Comparison of ENCODE assay signal across 9 mouse cellular contexts in genomic region chr8:122269404-122269803, GRCm38 (mm10). TPM values are rescaled to one million over a fixed set of nuclear protein-coding genes. Genes with fewer than 3 reads are reported as not detected.
DNase-seq lines count a peak whose midpoint lies in the region; ATAC-seq and TF ChIP-seq lines count a peak whose summit lies in the region.
"Had no signal": no experiment of that assay in that cellular context is flagged by ENCODE, and none has a peak within 500 bp of the region (broad histone marks: within the 10 kb centered on the region; RNA-seq: fewer than 3 reads in every experiment).

No protein-coding gene starts in this region.

- ATAC-seq in intestine, postnatal 0 days, result peak; percentile 55
- peak; percentile 17; the same call in 1 of the 2 replicates for ATAC-seq in limb, embryonic 11.5 days (ENCODE audit: insufficient number of reproducible peaks, low FRiP score, low TSS enrichment, low read depth)
- ATAC-seq in midbrain, embryonic 12.5 days (ENCODE audit: low FRiP score, low read depth), result peak; percentile 38
- ATAC-seq: Patski had no signal

- TF ChIP-seq POLR2A in cortical plate, adult 2 months (IDR thresholded peaks at IDR 0.05; ENCODE audit: extremely low read depth, insufficient read depth, low read length), result no peak

- H3K9me3 ChIP-seq in intestine, postnatal 0 days (ENCODE audit: control insufficient read depth), result no peaks in the 10 kb centered on the region
- H3K9me3 ChIP-seq in limb, embryonic 11.5 days (ENCODE audit: control insufficient read depth, low read length), result no peaks in the 10 kb centered on the region
- H3K9me3 ChIP-seq in midbrain, embryonic 12.5 days, result no peaks in the 10 kb centered on the region

- no peaks in the 10 kb centered on the region; the same call in 1 of the 2 replicates for H3K4me1 ChIP-seq in cortical plate, adult 2 months (ENCODE audit: control insufficient read depth, insufficient read depth, low read length)
- H3K4me1 ChIP-seq in intestine, postnatal 0 days (replicated peaks; ENCODE audit: control insufficient read depth, insufficient read depth, low read length), result 0 out of 2 replicates have a peak, but pooled peaks cover 4% of the 10 kb centered on the region
- H3K4me1 ChIP-seq in limb, embryonic 11.5 days (ENCODE audit: control insufficient read depth, insufficient read depth, low read length), result peaks cover 7% of the 10 kb centered on the region; the same call in 1 of the 2 replicates
- peaks cover 14% of the 10 kb centered on the region for H3K4me1 ChIP-seq in midbrain, embryonic 12.5 days

- peak overlapping the region; percentile 30 for H3K4me3 ChIP-seq in cortical plate, adult 2 months (ENCODE audit: insufficient read depth, low read length)
- peak overlapping the region; percentile 29 for H3K4me3 ChIP-seq in intestine, postnatal 0 days (ENCODE audit: low read depth, low read length)
- peak overlapping the region; percentile 30 for H3K4me3 ChIP-seq in limb, embryonic 11.5 days (ENCODE audit: low read depth, low read length)
- peak overlapping the region; percentile 47 for H3K4me3 ChIP-seq in midbrain, embryonic 12.5 days

- no peak overlapping the region for H3K27ac ChIP-seq in cortical plate, adult 2 months (ENCODE audit: insufficient read depth, low read length)
- H3K27ac ChIP-seq in intestine, postnatal 0 days (ENCODE audit: low read depth, low read length), result no peak overlapping the region
- H3K27ac ChIP-seq in limb, embryonic 11.5 days (replicated peaks; ENCODE audit: low read depth, low read length), result no peak overlapping the region
- no peak overlapping the region for H3K27ac ChIP-seq in midbrain, embryonic 12.5 days (replicated peaks)

- peak overlapping the region; percentile 64 for H3K4me2 ChIP-seq in intestine, postnatal 0 days (replicated peaks; ENCODE audit: low read depth)
- H3K4me2 ChIP-seq in limb, embryonic 11.5 days (ENCODE audit: low read depth, severe bottlenecking), result peak overlapping the region; percentile 64
- peak overlapping the region; percentile 68 for H3K4me2 ChIP-seq in midbrain, embryonic 12.5 days (replicated peaks)

- H3K36me3 ChIP-seq in intestine, postnatal 0 days (ENCODE audit: control insufficient read depth, insufficient read depth), result no peaks in the 10 kb centered on the region
- no peaks in the 10 kb centered on the region for H3K36me3 ChIP-seq in limb, embryonic 11.5 days (ENCODE audit: control insufficient read depth, insufficient read depth, low read length)
- no peaks in the 10 kb centered on the region for H3K36me3 ChIP-seq in midbrain, embryonic 12.5 days

- intact Hi-C loops in gastrocnemius, postnatal 14 days (cut with DNase I; ENCODE audit: low total_unique reads), result loop anchor here (5.0 kb wide), 1 partner anchor 292 kb away; no protein-coding TSS in a partner anchor

- H3K27me3 ChIP-seq in intestine, postnatal 0 days (replicated peaks; ENCODE audit: control insufficient read depth, insufficient read depth, low read length), result 0 out of 2 replicates have a peak, but pooled peaks cover 5% of the 10 kb centered on the region
- H3K27me3 ChIP-seq in limb, embryonic 11.5 days (ENCODE audit: control insufficient read depth, insufficient read depth, low read length), result 0 out of 2 replicates have a peak, but pooled peaks cover 2% of the 10 kb centered on the region
- H3K27me3 ChIP-seq in midbrain, embryonic 12.5 days, result peaks cover 56% of the 10 kb centered on the region
- H3K27me3 ChIP-seq: Patski had no signal

- 5% methylated on average over 21 of the region's 21 CpGs for WGBS in intestine, postnatal 0 days
- 4% methylated on average over 21 of the region's 21 CpGs for WGBS in limb, embryonic 11.5 days
- 4% methylated on average over 21 of the region's 21 CpGs for WGBS in midbrain, embryonic 12.5 days

- DNase-seq in layer of hippocampus, adult 11-12 months (ENCODE audit: low spot score), result peak; percentile 82
- no peak for DNase-seq in layer of hippocampus, adult 9-10 months (ENCODE audit: low spot score)
- peak; percentile 73 for DNase-seq in gastrocnemius, postnatal 14 days
- peak; percentile 91 for DNase-seq in limb, embryonic 11.5 days (ENCODE audit: low spot score)
- peak; percentile 53 to 78 for DNase-seq in spleen, adult 18-20 months

- H3K9ac ChIP-seq in intestine, postnatal 0 days (ENCODE audit: low read depth, low read length), result no peak overlapping the region
- H3K9ac ChIP-seq in limb, embryonic 11.5 days (ENCODE audit: low read length), result peak overlapping the region; percentile 57
- H3K9ac ChIP-seq in midbrain, embryonic 12.5 days (replicated peaks), result peak overlapping the region; percentile 56

- TF ChIP-seq CTCF in cortical plate, adult 2 months (IDR thresholded peaks at IDR 0.05; ENCODE audit: extremely low read depth, insufficient read depth, low read length), result peak; percentile 84
- peak; percentile 99 for TF ChIP-seq CTCF in intestine, postnatal 0 days (IDR thresholded peaks at IDR 0.05; ENCODE audit: low read depth)

RNA-seq across cellular contexts. Expression of gene Zfpm1, which starts 12.5 kb away (rescaled TPM):
- polyA plus RNA-seq in cortical plate, adult 2 months (2012; rRNA removed), result 32.1 and 39.0 TPM in 2 replicates
- total RNA-seq in gastrocnemius, postnatal 14 days (2021), result 1 to 10 TPM; 8.4 to 8.6 TPM
- polyA plus RNA-seq in intestine, postnatal 0 days (2015; fragmentation: Nextera tagmentation; extraction: Ambion mirVana), result 7.7 and 9.8 TPM in 2 replicates
- 1.3 and 1.4 TPM in 2 replicates for polyA plus RNA-seq in limb, embryonic 11.5 days (2014; fragmentation: Nextera tagmentation; extraction: Ambion mirVana)
- polyA plus RNA-seq in midbrain, embryonic 12.5 days (2016; fragmentation: Nextera tagmentation; extraction: Ambion mirVana), result 3.0 TPM in 2 replicates
